Mouse (Mus musculus) erythroblast, embryonic 14.5 days (primary cell): Measurements from ENCODE around the gene Abcc9. TPM values are rescaled to one million over a fixed set of nuclear protein-coding genes. Genes with fewer than 3 reads are reported as not detected.

Experiments used
- H3K27me3 ChIP-seq: 2 replicates; pipeline ENCODE4 v1.6.1; 2012; ENCODE audit warnings: inconsistent platforms; ENCODE audit not compliant: control insufficient read depth
- H3K36me3 ChIP-seq: 2 replicates; pipeline ENCODE4 v1.6.1; 2012; ENCODE audit warnings: mild to moderate bottlenecking, inconsistent platforms; ENCODE audit not compliant: control insufficient read depth
- H3K4me1 ChIP-seq: 2 replicates; pipeline ENCODE4 v1.6.1; 2012; ENCODE audit warnings: inconsistent platforms; ENCODE audit not compliant: control insufficient read depth
- H3K4me3 ChIP-seq: replicated peaks from 2 replicates; pipeline ENCODE3; 2012; ENCODE audit warnings: moderate library complexity, mild to moderate bottlenecking, inconsistent platforms
- H3K9me3 ChIP-seq: 2 replicates; pipeline ENCODE4 v1.6.1; 2012; ENCODE audit warnings: low read length, inconsistent platforms, mixed read lengths; ENCODE audit not compliant: control insufficient read depth
- GATA1 ChIP-seq: IDR thresholded peaks from 2 replicates; pipeline ENCODE4 v1.6.1; 2012; ENCODE audit warnings: low read length, inconsistent platforms, mixed read lengths
- TAL1 ChIP-seq: IDR thresholded peaks from 3 replicates; pipeline ENCODE4 v1.6.1; 2012; ENCODE audit warnings: low read length, inconsistent platforms, mixed read lengths
- polyA plus RNA-seq: library from polyadenylated mRNA; stranded (reverse); fragments of >175 nt; gene quantifications from 2 replicates; pipeline ENCODE4 v1.2.3, GENCODE M21; 2012

Gene Abcc9
- polyA plus RNA-seq, result not detected in 2 replicates

DNA sequence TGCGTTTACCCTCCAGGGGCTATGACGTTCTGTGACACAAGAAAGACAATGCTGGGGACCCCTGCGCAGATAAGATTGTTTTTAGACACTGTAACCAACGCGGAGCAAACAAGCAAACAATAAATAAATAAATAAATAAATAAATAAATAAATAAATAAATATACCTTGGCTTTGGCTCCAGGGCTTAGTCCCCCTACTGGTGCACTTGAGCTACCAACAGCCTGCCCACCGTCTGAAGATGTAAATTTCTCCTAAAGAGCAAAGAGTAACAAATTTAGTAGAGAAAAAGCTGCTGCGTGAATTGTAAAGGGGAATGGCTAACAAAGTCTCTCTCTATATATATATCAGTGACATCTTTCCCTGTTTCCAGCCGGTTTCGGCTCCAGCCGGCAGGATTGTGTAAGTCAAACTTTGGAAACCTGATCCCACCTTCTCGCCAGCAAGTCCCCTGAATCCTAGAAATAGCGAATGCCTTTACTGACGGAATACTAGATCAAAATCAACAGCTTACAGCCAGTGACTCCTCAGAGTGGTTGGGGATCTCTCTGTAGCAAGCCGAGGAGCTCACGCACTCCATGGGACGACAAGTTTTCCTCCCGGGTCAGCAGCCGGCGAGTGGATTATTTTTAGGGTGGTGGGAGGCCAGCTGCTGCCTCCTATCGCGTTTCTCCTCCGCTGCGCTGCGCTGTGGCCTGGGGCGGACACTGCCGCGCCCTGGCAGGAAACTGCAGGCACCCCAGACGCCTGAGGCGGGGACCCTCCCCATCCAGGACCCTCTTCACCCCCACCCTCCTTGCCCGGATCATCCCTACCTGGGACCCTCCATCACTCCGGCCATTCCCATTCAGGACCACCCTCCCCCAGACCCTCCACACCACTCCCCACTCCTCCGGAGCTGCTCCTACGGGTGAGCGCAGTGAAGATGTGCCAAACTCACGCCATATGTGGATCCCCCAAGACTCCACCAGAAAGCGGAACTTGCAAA lies at the start of gene Abcc9:
TSS of gene Abcc9 (minus strand) at position 664 of the 986 bp plus-strand sequence.
- no peaks in the 10 kb centered on the region for H3K4me1 ChIP-seq
- no peaks in the 10 kb centered on the region for H3K36me3 ChIP-seq
- H3K27me3 ChIP-seq, result peaks cover 3% of the 10 kb centered on the region; the same call in 1 of the 2 replicates
- H3K9me3 ChIP-seq, result no peaks in the 10 kb centered on the region
- H3K4me3 ChIP-seq, result no peak within 1 kb of the TSS
- TF ChIP-seq TAL1 (no peak), GATA1 (no peak)

GRCm38 (mm10) chr6:142751365-142751764 lies 49.2 kb upstream of the Abcc9 start:
- TF ChIP-seq GATA1 (no peak), TAL1 (no peak)
- no peaks in the 10 kb centered on the region for H3K36me3 ChIP-seq
- H3K9me3 ChIP-seq, result peaks cover 3% of the 10 kb centered on the region; the same call in 1 of the 2 replicates
- peaks cover 15% of the 10 kb centered on the region for H3K4me1 ChIP-seq
- no peak overlapping the region for H3K4me3 ChIP-seq
- no peaks in the 10 kb centered on the region for H3K27me3 ChIP-seq

GRCm38 (mm10) chr6:142748057-142748708 lies 46.1 kb upstream of the Abcc9 start:
- Histone ChIP-seq H3K9me3 (peaks cover 16% of the 10 kb centered on the region), H3K4me3 (no peak overlapping the region), H3K27me3 (no peaks in the 10 kb centered on the region), H3K4me1 (peaks cover 4% of the 10 kb centered on the region), H3K36me3 (no peaks in the 10 kb centered on the region)
- TF ChIP-seq TAL1, result no peak
- no peak for TF ChIP-seq GATA1

DNA sequence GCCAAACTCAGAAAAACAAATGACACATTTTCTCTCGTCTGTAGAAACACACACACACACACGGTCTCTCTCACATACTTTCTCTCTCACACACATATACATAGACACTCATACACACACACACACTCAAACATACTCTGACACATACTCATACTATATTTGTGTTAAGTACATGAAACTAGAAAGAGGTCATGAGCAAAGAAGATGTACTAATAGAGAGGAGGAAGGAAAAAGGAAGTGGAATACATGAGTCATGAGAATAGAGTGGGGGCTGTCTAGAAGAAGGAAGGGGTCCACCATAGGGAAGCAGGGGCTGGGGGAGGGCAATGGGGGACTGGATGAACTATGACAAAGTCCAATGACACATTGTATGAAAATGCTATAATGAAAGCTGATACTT lies 45.0 kb upstream of the Abcc9 start:
- no peak overlapping the region for H3K4me3 ChIP-seq
- H3K36me3 ChIP-seq, result no peaks in the 10 kb centered on the region
- TF ChIP-seq TAL1 (no peak), GATA1 (no peak)
- no peaks in the 10 kb centered on the region; the same call in none of the 2 replicates for H3K4me1 ChIP-seq
- H3K9me3 ChIP-seq, result peaks cover 16% of the 10 kb centered on the region
- H3K27me3 ChIP-seq, result no peaks in the 10 kb centered on the region

- Histone ChIP-seq H3K4me1 (no peaks in the 10 kb centered on the region; the same call in none of the 2 replicates), H3K4me3 (no peak overlapping the region), H3K9me3 (peaks cover 16% of the 10 kb centered on the region), H3K36me3 (no peaks in the 10 kb centered on the region), H3K27me3 (no peaks in the 10 kb centered on the region)
- no peak for TF ChIP-seq TAL1
- no peak for TF ChIP-seq GATA1
Measured at GRCm38 (mm10) chr6:142746765-142747164, 44.6 kb upstream of the Abcc9 start.

DNA sequence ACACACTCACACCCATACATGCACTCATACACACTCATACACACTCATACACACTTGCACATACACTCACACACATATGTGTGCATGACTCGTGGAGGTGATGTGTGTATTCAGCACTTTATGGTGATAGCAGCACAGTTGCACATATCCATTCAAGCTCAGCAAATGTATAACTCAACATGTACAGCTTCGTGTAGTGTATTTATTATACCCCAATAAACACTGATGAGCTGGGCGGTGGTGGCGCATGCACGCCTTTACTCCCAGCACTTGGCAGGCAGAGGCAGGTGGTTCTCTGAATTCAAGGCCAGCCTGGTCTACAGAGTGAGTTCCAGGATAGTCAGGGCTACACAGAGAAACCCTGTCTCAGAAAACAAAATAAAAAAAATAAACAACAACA lies 43.4 kb upstream of the Abcc9 start:
- peaks cover 14% of the 10 kb centered on the region for H3K9me3 ChIP-seq
- no peaks in the 10 kb centered on the region for H3K36me3 ChIP-seq
- no peak for TF ChIP-seq GATA1
- TF ChIP-seq TAL1, result no peak
- H3K4me3 ChIP-seq, result no peak overlapping the region
- no peaks in the 10 kb centered on the region for H3K27me3 ChIP-seq
- H3K4me1 ChIP-seq, result no peaks in the 10 kb centered on the region; the same call in 1 of the 2 replicates

DNA sequence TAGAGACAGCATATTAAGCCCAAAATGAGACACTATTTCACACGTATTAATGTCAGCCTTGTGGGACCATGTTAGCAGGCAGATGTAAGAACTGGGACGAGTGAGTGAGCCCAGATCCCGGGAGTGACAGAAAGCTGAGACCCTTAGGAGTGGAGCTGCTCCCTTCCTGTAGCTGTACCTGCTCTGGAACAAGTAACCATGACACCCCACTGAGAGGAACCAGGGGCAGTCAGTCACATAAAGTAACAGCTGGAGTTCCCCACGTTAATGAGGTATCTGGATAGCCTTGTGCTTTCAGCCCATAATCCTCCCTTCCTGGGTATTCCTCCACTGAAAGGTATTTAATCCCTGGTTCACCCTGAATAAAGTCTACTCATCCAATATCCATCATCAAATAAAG lies 41.1 kb upstream of the Abcc9 start:
- Histone ChIP-seq H3K27me3 (no peaks in the 10 kb centered on the region), H3K36me3 (no peaks in the 10 kb centered on the region), H3K4me1 (no peaks in the 10 kb centered on the region), H3K9me3 (peaks cover 14% of the 10 kb centered on the region), H3K4me3 (no peak overlapping the region)
- TF ChIP-seq TAL1 (no peak), GATA1 (no peak)

DNA sequence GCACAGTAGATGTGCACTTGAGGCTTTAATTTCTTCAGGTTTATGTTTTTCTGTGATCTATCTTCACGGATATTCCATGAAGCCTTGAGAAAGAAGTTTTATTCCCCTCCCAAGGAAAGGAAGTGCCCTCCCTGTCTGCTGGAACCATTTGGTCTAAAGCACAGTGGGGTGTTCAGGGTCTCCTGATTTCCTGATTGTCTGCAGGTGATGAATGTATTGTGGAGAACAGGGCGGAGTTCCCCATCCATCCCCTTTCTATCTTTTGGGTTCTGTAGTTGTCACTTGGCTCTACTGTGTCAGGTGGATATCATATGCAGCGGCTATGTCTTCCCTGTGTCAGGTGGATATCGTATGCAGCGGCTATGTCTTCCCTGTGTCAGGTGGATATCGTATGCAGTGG lies 39.6 kb upstream of the Abcc9 start:
- no peak for TF ChIP-seq TAL1
- no peak for TF ChIP-seq GATA1
- Histone ChIP-seq H3K27me3 (no peaks in the 10 kb centered on the region), H3K4me1 (no peaks in the 10 kb centered on the region), H3K36me3 (no peaks in the 10 kb centered on the region), H3K4me3 (no peak overlapping the region), H3K9me3 (peaks cover 14% of the 10 kb centered on the region)

DNA sequence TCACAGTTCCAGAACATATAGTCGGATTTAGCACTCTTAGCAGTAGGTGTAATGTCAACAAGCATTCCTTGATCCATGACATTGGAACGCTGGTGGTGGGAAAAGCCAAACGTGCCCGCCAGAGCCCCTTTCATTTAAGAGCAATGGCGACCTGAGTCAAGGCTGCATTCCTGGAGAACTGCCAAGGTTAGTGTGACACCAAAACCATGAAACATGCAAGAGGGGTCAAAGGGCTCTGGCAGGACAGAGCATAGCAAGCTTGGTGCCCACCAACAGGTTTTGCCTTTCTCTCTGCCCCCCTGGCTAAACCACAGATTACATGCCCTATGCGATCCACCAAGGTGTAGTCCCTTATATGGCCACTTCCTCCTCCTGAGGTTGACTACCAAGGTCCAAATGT lies 36.5 kb upstream of the Abcc9 start:
- Histone ChIP-seq H3K36me3 (no peaks in the 10 kb centered on the region), H3K27me3 (no peaks in the 10 kb centered on the region), H3K4me3 (no peak overlapping the region), H3K9me3 (no peaks in the 10 kb centered on the region), H3K4me1 (no peaks in the 10 kb centered on the region)
- TF ChIP-seq TAL1 (no peak), GATA1 (no peak)
